Mouse (Mus musculus) liver, postnatal 0 days (tissue): ENCODE measurements around the gene Hoxb3.

ENCODE experiments used
- CTCF ChIP-seq: sonication (generic); IDR thresholded peaks from 2 replicates; pipeline ENCODE4 v1.5.1; 2016; ENCODE audit warnings: antibody characterized with exemption, low read depth
- EP300 ChIP-seq: IDR thresholded peaks from 2 replicates; pipeline ENCODE4 v1.6.1; 2016; ENCODE audit warnings: antibody characterized with exemption, low read depth, mild to moderate bottlenecking

- TF ChIP-seq CTCF (no peak), EP300 (no peak)
Observed at GRCm38 (mm10) chr11:96281855-96282570, 41.1 kb upstream of the Hoxb3 start, which contains the start of gene Hoxb8.
